23 mouse cellular contexts compared by ENCODE assay signal in the genomic region with DNA sequence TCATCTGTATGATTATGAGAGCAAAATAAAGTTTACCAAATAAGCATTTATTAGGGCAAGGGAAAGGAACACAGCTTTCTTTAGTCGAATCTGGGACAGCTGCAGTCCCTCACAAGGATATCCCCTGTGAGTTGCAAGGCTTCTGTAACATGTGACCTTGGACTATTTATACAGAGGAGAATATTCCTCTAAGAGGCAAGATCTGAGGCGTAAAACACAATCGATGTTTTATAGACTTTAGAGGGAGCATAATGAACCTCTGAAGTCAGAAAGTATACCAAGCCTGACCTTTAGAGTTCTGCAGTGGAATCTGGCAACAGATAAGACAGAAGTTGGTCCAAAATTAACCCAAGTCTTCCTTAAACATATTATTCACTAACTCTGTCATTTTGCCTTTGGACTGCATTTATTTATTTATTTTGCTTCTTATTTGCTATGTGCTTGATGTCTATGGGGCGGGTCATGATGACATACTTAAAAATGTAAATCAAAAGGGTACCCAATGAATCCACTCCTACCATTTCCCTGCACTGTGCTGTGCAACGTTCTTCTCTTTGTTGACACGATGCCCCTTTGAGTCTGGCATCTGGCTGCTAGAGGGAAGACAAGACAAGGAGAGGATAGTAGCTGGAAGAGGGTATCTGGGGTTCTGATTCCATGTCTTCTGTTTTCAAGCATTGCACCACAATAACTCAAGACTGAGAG.
A peak's percentile ranks its signal among the peaks of the same experiment; 100 is the strongest.
DNase-seq lines count a peak whose midpoint lies in the region; ATAC-seq and TF ChIP-seq lines count a peak whose summit lies in the region.
"Had no signal": no experiment of that assay in that cellular context is flagged by ENCODE, and none has a peak within 500 bp of the region (broad histone marks: within the 10 kb centered on the region; RNA-seq: fewer than 3 reads in every experiment).

No protein-coding gene starts in this region.

- TF ChIP-seq EP300 in lung, postnatal 0 days (IDR thresholded peaks at IDR 0.05): no peak
- no peak for TF ChIP-seq EP300 in stomach, postnatal 0 days (optimal IDR thresholded peaks at IDR 0.05)

- no peaks in the 10 kb centered on the region for H3K4me1 ChIP-seq in heart, embryonic 10.5 days
- H3K4me1 ChIP-seq in kidney, adult 2 months (ENCODE audit: control insufficient read depth, insufficient read depth, low read length): no peaks in the 10 kb centered on the region
- H3K4me1 ChIP-seq in lung, postnatal 0 days (ENCODE audit: insufficient read depth, low read depth, low read length): no peaks in the 10 kb centered on the region
- H3K4me1 ChIP-seq in stomach, postnatal 0 days (replicated peaks; ENCODE audit: control insufficient read depth, insufficient read depth): no peaks in the 10 kb centered on the region
- H3K4me1 ChIP-seq: embryonic facial prominence, embryonic 15.5 days; heart, embryonic 12.5 days; liver, embryonic 13.5 days had no signal

- no peak overlapping the region for H3K4me2 ChIP-seq in lung, postnatal 0 days (replicated peaks; ENCODE audit: low read depth, low read length)
- H3K4me2 ChIP-seq in stomach, postnatal 0 days (replicated peaks; ENCODE audit: low read depth): no peak overlapping the region
- H3K4me2 ChIP-seq: embryonic facial prominence, embryonic 15.5 days; heart, embryonic 12.5 days; liver, embryonic 13.5 days had no signal

- H3K9ac ChIP-seq in lung, postnatal 0 days (replicated peaks; ENCODE audit: low read depth): no peak overlapping the region
- H3K9ac ChIP-seq in stomach, postnatal 0 days (ENCODE audit: low read length): no peak overlapping the region
- H3K9ac ChIP-seq: embryonic facial prominence, embryonic 15.5 days; heart, embryonic 12.5 days; liver, embryonic 13.5 days had no signal

- no peak for TF ChIP-seq POLR2A in kidney, adult 2 months (IDR thresholded peaks at IDR 0.05; ENCODE audit: low read depth, low read length)

- peak; percentile 57 for ATAC-seq in lung, postnatal 0 days
- ATAC-seq in stomach, postnatal 0 days (ENCODE audit: low FRiP score, low TSS enrichment): peak; percentile 45; the same call in 1 of the 2 replicates
- ATAC-seq: forebrain, embryonic 14.5 days; hindbrain, postnatal 0 days; Patski had no signal

- intact Hi-C loops in heart, postnatal 10 days (cut with DNase I): no loop called here

- no peaks in the 10 kb centered on the region for H3K36me3 ChIP-seq in heart, embryonic 10.5 days
- H3K36me3 ChIP-seq in kidney, adult 2 months (ENCODE audit: control insufficient read depth, insufficient read depth, low read length): no peaks in the 10 kb centered on the region
- H3K36me3 ChIP-seq in lung, postnatal 0 days (ENCODE audit: insufficient read depth, low read length): no peaks in the 10 kb centered on the region
- no peaks in the 10 kb centered on the region for H3K36me3 ChIP-seq in stomach, postnatal 0 days (ENCODE audit: control insufficient read depth, insufficient read depth, low read length)
- H3K36me3 ChIP-seq: embryonic facial prominence, embryonic 15.5 days; G1E; heart, embryonic 12.5 days; liver, embryonic 13.5 days had no signal

- DNase-seq in heart, postnatal 10 days: peak; percentile 24 to 38
- no peak for DNase-seq in heart, embryonic 10.5 days (ENCODE audit: low spot score)
- DNase-seq in kidney, postnatal 10 days: peak; percentile 49
- no peak for DNase-seq in kidney, adult 2 months
- peak; percentile 40 for DNase-seq in lung, postnatal 0 days (ENCODE audit: low spot score)
- DNase-seq in lung, postnatal 10 days: no peak
- DNase-seq in stomach, postnatal 0 days (ENCODE audit: low spot score): no peak
- DNase-seq: adrenal gland, adult 8-10 months; B cell, adult 2 months; cerebellum, adult 9-11 months; gastrocnemius, adult 2 months; liver, embryonic 13.5 days; lung, postnatal 36 days; midbrain, embryonic 14.5 days; thymus, postnatal 25 days had no signal

- no peak overlapping the region for H3K4me3 ChIP-seq in heart, embryonic 10.5 days
- H3K4me3 ChIP-seq in kidney, adult 2 months (ENCODE audit: insufficient read depth, low read depth, low read length): no peak overlapping the region
- H3K4me3 ChIP-seq in lung, postnatal 0 days (ENCODE audit: low read depth, low read length): no peak overlapping the region
- no peak overlapping the region for H3K4me3 ChIP-seq in stomach, postnatal 0 days (ENCODE audit: low read depth, low read length)
- H3K4me3 ChIP-seq: embryonic facial prominence, embryonic 15.5 days; gastrocnemius, adult 2 months; heart, embryonic 12.5 days; left cerebral cortex, adult 2 months; liver, embryonic 13.5 days had no signal

- no peaks in the 10 kb centered on the region for H3K27me3 ChIP-seq in heart, embryonic 10.5 days (ENCODE audit: insufficient read depth, poor library complexity, severe bottlenecking)
- no peaks in the 10 kb centered on the region for H3K27me3 ChIP-seq in kidney, adult 2 months (replicated peaks; ENCODE audit: control insufficient read depth, insufficient read depth, low read length)
- H3K27me3 ChIP-seq in lung, postnatal 0 days (replicated peaks; ENCODE audit: insufficient read depth, low read length): no peaks in the 10 kb centered on the region
- no peaks in the 10 kb centered on the region for H3K27me3 ChIP-seq in stomach, postnatal 0 days (ENCODE audit: control insufficient read depth, insufficient read depth, low read length)
- H3K27me3 ChIP-seq: CH12.LX; embryonic facial prominence, embryonic 15.5 days; heart, embryonic 12.5 days; liver, embryonic 13.5 days had no signal

- H3K27ac ChIP-seq in heart, embryonic 10.5 days: no peak overlapping the region
- no peak overlapping the region for H3K27ac ChIP-seq in kidney, adult 2 months (ENCODE audit: insufficient read depth, low read depth, low read length)
- no peak overlapping the region for H3K27ac ChIP-seq in lung, postnatal 0 days (ENCODE audit: low read length)
- H3K27ac ChIP-seq in stomach, postnatal 0 days (replicated peaks): no peak overlapping the region
- H3K27ac ChIP-seq: embryonic facial prominence, embryonic 15.5 days; gastrocnemius, adult 2 months; hindbrain, postnatal 0 days; left cerebral cortex, adult 2 months; liver, embryonic 13.5 days had no signal

- 76% methylated on average over 6 of the region's 6 CpGs for WGBS in heart, embryonic 10.5 days
- 69% methylated on average over 6 of the region's 6 CpGs for WGBS in kidney, adult 2 months
- 57% methylated on average over 6 of the region's 6 CpGs for WGBS in lung, postnatal 0 days
- WGBS in stomach, postnatal 0 days: 49% methylated on average over 6 of the region's 6 CpGs

- no peak for TF ChIP-seq CTCF in kidney, adult 2 months (conservative IDR thresholded peaks at IDR 0.05; ENCODE audit: insufficient read depth, insufficient read length, low read depth, low read length)
- TF ChIP-seq CTCF in lung, postnatal 0 days (IDR thresholded peaks at IDR 0.05): no peak
- no peak for TF ChIP-seq CTCF in stomach, postnatal 0 days (IDR thresholded peaks at IDR 0.05; ENCODE audit: low read depth)

- H3K9me3 ChIP-seq in heart, embryonic 10.5 days: no peaks in the 10 kb centered on the region
- no peaks in the 10 kb centered on the region for H3K9me3 ChIP-seq in lung, postnatal 0 days (ENCODE audit: low read length)
- no peaks in the 10 kb centered on the region for H3K9me3 ChIP-seq in stomach, postnatal 0 days (ENCODE audit: control insufficient read depth, low read length)
- H3K9me3 ChIP-seq: embryonic facial prominence, embryonic 15.5 days; heart, embryonic 12.5 days; liver, embryonic 13.5 days had no signal

Comparison
In these comparisons a context has a peak if more than half of its experiments do, and no peak if none do; other contexts are left out.
1. DNase-seq: peak in heart, postnatal 10 days (2 of 2), kidney, postnatal 10 days (single experiment) and lung, postnatal 0 days (single experiment); none in heart, embryonic 10.5 days (single experiment), kidney, adult 2 months (single experiment), lung, postnatal 10 days (single experiment) and stomach, postnatal 0 days (single experiment).